Mouse (Mus musculus): ENCODE results near the gene Arhgap6.

The Arhgap6 gene

DNA sequence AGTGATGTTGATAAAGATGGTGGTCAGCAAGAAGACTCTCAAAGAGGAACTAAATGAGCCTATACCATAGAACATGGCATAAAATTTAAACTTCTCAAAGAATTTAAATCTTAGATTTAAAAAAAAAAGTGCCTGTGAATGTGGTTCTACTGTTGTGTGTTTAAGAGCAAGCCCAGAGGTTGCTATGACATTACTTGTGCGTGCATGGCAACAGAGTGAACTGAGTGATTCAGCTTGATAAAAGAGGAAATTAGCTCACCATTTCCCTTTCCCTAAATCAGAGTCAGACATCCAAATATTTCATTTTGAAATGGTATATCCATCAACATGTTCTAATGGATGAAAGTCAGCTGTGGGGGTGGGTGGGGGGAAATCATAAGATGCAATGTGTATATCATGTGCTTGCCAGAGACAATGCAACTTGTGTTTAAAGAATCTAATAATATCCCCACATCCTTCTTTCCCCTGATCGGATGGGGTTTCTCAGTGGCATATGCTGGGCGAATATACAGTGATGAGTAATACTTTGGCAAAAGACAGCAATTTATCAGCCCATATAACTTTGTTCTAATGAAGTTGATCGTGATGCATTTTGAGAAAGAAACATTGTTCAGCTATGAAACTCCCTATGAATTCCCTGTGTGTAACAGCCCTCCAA lies 328.3 kb downstream of the Arhgap6 start:
- DNase-seq (ENCODE audit: low spot score): no peak

DNA sequence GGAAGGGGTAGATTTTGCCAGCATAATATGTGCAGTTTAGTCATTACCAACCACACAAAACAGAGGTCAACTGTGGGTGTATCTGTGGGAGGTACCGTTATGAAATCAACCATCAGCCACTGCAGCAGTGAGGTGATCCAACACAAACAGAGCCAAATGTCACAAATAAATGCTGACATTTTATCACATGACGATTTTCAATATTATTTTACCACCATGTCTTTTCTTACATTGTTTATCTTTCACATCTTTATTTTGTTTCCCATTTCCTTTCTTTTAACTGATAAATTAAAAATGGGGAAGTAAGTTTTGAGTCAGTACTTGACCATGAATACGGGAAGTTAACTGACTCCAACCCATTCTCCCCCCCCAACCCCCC lies 328.9 kb downstream of the Arhgap6 start:
- DNase-seq (ENCODE audit: low spot score): no peak

DNA sequence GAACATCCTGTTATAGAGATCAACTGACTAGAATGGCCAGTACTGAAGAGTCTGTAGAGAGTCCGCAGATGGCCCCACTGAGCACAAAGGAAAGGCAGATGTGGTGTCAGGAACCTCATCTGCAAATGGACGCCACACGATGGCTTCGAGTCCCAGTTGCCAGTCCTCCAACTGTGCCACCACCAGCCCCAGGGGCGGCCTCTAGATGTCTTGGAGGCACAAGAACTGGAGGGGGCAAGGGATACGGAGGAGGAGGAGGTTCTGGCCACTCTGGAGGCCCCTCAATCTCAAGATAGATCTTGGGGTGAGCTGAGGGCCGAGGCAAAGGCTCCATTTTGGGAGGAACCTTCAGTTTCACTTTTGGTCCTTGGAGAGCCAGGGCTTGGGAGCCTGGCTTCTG lies 344.9 kb downstream of the Arhgap6 start:
- DNase-seq (ENCODE audit: low spot score): no peak

DNA sequence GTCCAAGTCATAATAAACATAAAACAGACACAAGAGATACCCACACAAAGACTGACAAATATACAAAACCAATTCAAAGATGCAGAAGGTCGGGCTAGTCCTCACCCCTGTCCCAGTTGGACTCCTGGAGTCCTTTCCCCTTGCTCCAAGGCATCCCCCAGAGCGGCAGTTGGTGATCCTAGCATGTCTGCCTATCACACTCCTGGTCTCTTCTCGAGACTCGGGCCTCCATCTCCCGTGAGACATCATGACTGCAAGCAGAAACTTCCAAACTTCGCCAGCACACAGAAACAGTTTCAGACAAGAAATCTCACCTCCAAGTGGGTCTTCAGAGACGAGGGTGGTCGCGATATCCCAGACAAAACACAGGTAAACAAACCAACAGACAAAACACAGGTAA lies 345.6 kb downstream of the Arhgap6 start:
- DNase-seq (ENCODE audit: low spot score): no peak

DNA sequence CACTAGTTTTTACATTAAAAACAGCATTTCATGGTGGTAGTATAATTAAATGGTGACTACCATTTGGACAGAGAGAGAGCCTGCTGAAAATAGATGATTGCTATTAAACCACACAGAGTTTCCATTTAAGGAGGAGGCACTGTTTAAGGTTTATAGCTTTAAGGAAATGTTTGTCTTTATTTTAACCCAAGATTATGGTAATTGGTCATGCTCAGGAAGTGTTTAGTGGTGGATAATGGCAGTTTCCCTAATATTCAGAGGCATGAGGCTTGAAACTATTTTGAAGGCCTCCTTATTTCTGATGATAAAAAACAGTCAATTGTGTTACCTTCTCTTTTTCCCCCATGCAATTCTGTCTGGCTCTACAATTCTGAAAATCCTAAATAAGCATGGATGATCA lies 358.9 kb downstream of the Arhgap6 start:
- no peak for DNase-seq (ENCODE audit: low spot score)

DNA sequence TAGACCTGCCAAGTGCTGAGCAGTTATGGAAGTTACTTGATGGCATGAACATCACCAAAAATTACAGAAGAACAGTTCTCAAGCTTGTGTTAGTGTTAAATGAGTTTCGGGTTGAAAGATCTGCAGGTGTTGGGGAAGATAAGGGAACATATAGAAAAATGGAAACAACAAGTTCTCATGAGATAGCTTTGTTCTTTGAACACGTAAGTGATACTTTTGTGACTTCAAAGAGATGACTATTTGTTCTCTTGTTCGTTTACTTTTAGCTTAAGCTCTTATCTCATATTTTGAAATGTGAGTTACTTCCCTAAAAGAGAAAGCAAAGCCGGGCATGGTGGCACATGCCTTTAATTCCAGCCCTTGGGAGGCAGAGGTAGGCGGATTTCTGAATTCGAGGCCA lies 363.5 kb downstream of the Arhgap6 start:
- DNase-seq (ENCODE audit: low spot score): no peak

DNA sequence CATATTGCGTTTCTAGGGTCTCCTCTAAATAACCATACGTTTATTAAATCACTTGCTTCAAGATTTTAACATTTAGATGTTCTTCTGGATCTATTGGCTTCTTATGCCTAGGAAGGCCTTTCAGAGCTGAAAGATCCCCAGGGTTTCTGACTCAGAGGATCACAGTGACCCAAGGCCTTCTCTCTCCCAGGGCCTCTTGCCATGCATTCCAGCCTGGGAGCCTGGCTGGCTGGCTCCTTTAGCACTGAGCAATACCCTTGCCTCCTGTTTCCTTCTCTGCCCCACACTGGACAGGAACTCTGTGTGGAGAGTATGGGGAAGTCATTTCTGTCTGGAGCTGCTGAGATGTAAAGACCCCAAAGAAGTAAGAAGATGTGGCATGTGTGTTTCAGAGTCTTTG lies 376.1 kb downstream of the Arhgap6 start:
- no peak for DNase-seq (ENCODE audit: low spot score)

DNA sequence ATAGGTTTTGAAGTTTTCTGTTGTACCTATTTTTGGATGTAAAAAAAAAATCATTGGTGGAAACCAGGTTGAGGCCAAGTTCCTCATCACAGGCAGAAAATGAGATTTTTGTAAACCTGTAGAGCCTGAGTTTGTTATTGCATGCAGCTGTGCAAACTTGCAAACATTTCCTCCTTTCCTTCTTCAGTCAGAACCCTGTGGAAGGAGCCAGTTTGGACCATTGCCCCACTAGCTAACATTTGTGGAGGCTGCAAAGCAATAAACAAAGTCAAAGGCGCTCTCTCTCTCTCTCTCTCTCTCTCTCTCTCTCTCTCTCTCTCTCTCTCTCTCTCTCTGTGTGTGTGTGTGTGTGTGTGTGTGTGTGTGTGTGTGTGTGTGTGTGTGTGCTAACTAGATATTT lies 378.9 kb downstream of the Arhgap6 start:
- DNase-seq (ENCODE audit: low spot score): peak; percentile 7

DNA sequence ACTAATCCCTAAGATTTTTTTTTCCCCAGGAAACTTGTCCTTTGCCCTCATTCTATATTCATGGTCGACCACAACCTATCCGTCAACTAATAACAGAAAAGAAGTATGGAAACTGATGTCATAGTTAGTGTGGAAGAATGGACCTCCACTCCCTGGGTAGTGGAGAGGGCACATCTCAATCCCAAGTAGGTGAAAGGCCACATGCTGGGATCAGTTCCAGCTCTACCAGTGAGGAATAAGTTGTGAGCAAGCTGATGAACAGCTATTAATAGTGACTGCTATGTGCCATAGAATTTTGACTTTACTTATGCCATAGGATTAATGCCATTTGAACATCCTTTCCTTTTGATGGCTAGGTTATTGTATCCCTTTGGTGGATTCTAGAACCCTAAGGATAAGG lies 383.7 kb downstream of the Arhgap6 start:
- no peak for DNase-seq (ENCODE audit: low spot score)

DNA sequence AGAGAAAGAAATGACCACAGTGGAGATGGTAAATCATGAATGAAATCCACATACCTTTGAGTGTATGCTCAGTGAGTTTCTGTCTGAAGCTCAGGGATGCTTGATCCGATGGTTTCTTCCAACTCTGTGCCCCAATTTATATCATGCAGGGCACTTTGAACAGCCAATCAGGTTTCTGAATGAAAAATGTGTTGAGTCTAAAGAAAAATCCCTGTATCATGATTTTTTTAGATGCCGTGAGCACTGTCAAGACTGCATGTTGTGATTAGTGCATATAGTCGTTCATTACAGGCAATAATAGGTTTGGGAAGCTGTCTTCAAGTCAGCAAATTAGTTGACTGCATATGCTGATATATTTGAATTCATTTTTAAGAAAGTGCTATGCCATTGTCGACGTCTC lies 392.2 kb downstream of the Arhgap6 start, which contains the start of gene Amelx:
Gene Amelx (minus strand): TSS at position 101 of the 400 bp plus-strand sequence.
- DNase-seq (ENCODE audit: low spot score): no peak

DNA sequence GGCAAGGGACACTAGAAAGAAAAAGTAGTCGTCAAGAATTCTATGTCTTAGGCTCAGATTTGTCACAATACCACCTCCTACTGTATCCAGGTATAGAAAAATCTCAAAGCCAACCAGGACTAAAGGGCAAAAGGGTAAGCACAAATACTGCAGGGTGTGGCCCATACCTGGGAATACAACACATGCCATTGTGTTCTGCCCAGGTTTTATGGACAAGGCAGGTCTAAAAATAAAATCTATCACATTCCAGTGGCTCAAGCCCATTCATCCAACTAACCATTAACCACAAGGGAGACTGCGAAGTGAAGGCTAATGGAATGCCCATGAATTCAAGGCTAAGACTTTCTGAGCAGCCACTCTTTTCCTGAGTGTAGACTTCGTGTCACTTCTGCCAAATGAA lies 415.1 kb downstream of the Arhgap6 start:
- DNase-seq (ENCODE audit: low spot score): no peak

DNA sequence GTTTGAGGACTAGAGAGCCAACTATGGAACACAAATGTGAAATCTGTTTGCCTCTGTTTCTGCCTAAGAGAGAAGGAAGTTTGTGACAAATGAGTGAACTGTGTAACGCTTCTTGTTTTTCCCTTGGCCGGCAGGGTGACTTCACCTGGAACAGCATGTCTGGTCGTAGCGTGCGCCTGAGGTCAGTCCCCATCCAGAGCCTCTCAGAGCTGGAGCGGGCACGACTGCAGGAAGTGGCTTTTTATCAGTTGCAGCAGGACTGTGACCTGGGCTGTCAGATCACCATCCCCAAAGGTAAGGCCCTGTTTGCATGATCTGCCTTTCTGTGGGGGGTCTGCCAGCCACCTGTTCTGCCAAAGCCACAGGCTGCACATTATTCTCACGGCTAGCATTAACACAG lies 425.2 kb downstream of the Arhgap6 start:
- no peak for DNase-seq (ENCODE audit: low spot score)

DNA sequence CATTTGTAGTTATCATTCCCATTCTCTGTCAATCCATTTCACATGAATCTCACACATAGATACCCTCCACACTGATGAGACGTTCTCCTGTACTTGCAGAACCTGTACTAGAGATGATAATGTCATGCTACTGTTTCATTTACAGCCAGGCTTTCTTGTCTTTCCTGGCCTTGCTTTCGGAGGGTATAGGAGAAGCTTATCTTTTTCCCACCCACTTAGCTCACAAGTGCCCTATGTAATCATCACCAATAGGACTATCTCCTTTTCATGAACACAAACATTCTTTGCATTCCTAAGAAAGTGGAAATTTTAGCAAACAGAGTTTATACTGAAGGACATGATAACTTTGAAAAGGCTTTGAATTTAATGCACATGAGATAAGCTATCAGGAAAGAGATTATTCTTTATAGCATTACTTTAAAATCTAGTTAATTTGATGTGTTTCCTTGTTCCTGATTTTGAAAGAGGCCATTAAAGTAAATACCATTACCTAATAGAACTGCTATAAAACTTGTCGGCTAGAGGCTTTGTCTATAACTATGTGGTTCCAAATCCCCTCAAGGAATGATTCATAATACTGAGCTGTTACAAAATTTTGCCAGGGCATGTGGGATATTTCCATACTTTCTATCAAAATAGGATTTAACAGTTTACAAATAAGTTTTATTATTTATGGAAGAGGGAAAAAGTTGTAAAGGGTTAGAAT lies 427.6 kb downstream of the Arhgap6 start:
- DNase-seq (ENCODE audit: low spot score): no peak

DNA sequence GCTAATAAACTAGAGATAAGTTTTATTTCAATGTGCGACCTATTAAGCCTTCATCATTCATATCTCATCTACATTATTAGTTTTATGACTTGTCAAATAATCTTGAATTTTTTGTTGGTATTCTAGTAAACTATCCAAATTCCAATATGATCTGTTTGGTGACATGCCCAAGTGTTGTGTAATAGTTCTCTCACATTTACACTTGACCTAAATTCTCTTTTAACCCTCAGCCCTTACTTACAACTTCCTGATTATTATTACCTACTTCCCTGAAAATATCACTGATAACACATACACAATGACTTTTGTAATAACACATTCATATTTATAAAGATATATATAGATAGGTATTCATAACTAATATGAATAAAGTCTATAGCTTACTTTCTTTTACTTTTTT lies 461.0 kb downstream of the Arhgap6 start:
- no peak for DNase-seq (ENCODE audit: low spot score)

DNA sequence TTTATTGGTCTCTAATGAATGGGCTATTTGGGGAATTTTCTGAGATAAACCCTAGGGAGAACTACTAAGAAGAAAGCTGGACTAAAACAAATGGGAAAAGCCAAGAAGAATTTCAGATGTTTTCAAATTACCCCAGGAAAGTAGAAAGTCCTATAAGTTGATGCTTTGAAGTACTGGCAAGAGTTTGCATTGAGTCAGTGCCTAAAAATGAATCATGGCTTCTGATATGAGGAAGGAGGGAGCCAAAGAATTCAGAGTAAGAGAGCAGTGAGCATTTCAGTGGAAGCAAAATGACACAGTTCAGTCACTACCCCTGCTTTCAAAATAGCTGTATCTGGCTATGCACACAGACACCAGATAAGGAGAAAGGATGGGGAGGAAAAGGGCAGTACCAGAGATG lies 461.8 kb downstream of the Arhgap6 start:
- no peak for DNase-seq (ENCODE audit: low spot score)

DNA sequence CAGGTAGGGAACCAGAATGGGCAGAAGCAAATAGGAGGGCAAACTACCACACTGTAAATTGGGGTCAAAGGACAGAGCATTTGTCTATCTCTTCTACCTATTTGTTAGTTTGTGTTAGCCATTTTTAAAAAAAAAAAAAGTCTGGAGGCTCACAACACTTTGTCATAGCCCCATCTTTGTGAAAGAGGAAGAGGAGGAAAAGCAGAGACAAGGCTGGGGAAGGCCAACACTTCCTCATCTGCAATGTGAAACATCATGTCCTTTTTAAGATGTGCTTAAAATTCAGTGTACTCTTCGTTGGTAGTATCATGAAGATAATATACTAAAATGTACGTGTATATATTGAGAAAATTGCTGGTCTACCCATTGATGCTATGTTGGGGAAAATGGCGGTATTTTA lies 466.1 kb downstream of the Arhgap6 start:
- DNase-seq (ENCODE audit: low spot score): no peak

DNA sequence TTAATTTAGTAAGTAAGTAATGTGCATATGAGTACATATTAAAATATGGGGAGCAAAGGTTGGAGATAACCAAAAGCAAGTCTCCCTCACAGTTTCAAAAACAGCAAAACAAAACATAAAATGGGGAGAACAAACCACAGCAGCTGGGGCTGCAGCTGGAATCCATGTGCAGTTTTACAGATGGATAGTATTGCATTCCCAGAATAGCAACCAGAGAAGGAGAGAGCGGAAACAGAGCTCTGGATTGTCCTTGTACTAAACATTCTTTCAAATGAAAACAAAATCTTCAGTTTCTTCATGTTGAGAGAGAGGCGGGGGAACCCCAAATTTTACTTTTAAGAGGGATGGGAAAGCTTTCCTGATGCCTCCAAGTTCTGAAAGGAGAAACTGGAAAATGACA lies 467.3 kb downstream of the Arhgap6 start:
- no peak for DNase-seq (ENCODE audit: low spot score)

DNA sequence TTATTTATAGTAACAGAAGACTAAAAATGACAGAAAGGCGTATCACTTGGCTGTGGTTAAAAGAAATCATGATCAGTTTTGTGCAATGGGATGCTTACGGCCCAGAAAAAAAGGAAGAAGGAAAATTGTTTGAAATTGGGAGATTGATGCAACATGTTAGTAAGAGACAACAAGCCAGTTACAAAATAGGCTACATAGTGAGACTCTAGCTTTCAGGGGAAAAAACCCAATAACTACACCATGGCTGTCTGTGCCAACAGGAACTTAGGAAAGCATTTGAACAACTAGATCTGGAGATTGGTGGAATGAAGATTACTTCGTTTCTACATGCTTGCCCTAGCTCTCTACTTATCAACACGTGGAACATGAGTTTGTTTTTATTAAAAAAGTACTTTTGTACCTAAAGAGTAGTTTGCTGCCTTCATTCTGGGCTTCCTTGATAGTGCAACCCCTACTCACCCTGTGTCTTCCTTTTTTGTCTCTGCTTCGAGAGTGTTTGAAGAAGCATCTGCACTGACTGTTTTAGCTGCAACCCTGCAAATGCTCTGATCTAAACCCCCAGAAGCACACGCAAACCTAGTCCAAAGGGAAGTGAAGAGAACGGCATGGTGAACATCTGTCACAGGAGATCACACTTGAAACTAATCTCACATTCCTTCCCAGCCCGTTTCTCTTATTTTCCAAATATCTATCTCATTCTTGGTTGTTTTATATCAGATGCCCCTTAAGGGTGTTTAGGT lies 468.7 kb downstream of the Arhgap6 start:
- no peak for DNase-seq (ENCODE audit: low spot score)

DNA sequence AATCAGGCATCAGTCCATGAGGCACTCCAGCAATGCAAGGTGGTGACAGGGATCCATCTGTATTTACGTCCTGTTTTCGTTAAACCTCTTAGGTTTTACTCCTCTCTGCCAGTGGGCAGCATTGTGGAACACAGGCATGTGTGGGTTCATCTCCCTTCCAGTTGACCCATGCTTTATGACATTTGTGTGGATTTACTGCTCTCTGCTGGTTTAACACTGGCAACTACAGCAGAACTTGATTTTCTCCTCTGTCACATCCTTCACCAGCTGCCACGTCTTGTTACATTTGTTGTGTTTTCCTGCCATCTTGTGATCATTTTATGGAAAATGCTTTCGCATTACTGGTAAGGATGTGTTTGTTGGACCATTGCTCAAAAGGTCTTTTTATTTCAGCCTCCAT lies 504.7 kb downstream of the Arhgap6 start:
- DNase-seq (ENCODE audit: low spot score): no peak

DNA sequence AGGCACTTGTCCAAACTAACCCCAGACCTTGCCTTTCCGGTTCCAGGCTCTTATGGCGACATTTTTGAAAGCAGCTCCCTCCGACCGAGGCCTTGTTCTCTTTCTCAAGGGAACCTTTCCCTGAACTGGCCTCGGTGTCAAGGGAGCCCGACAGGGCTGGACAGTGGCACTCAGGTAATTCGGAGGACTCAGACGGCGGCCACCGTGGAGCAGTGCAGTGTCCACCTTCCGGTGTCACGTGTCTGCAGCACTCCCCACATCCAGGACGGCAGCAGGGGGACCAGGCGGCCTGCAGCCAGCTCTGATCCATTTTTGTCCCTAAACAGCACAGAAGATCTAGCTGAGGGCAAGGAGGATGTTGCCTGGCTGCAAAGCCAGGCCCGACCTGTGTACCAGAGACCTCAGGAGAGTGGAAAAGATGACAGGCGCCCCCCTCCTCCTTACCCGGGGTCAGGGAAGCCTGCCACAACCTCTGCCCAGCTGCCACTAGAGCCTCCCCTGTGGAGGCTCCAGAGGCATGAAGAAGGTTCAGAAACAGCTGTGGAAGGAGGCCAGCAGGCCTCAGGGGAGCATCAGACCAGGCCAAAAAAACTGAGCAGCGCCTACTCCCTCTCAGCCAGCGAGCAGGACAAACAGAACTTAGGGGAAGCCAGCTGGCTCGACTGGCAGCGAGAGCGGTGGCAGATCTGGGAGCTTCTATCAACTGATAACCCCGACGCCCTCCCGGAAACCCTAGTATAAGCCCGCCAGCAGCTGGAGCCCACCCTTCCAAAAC lies 507.6 kb downstream of the Arhgap6 start:
- peak; percentile 4 for DNase-seq (ENCODE audit: low spot score)

DNA sequence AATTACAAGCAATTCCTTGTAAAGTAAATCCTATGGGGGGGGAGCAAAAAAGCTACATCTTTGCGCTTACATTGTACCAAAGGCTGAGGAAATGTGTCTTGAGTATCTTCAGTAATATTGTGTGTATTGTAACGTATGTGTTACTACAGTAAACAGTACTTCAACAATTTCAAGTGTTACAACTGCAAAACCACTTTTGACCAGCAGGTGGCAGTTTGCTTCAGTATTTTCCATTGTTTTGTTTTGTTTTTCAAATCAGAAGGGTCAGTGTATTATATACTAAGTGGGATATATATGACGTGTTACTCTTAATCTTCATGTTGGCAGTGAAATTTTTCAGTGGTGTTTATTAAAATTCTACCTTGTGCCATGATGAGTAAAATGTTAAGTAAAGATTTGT lies 509.0 kb downstream of the Arhgap6 start:
- peak; percentile 16 for DNase-seq (ENCODE audit: low spot score)

DNA sequence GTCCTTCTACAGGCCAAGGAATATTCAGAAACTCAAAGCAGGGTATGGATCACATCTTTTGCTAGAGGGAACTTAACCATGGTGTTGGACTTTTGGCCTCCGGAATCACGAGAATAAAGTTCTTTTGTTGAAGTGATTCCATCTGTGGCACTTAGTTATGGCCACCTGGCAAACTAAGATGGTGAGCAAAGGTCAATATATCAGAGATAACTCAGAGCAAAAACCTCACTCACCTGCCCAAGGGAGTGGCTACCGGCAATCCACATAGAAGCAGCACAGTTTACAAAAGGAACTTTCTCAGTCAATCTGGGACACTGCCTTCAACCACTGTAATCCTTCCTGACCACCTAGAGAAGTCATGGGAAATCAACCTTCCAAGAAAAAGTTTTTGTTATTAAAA lies 513.7 kb downstream of the Arhgap6 start:
- no peak for DNase-seq (ENCODE audit: low spot score)
